Mouse (Mus musculus) heart, adult 2 months (tissue): ENCODE results near the gene Dad1. TPM values are rescaled to one million over a fixed set of nuclear protein-coding genes. Genes with fewer than 3 reads are reported as not detected.

Source experiments
- DNase-seq, 2 experiments: peaks; one replicate each; pipeline ENCODE4 v3.0.0; 2021
- H3K27ac ChIP-seq: fragments of 200-600 bp; 2 replicates; pipeline ENCODE4 v1.8.1; 2022
- H3K27me3 ChIP-seq: fragments of 200-500 bp; 2 replicates; pipeline ENCODE4 v1.6.1; 2012; ENCODE audit warnings: mild to moderate bottlenecking, low read length, inconsistent platforms, mixed read lengths; ENCODE audit not compliant: control insufficient read depth, insufficient read depth
- H3K36me3 ChIP-seq: fragments of 200-500 bp; 2 replicates; pipeline ENCODE4 v1.6.1; 2012; ENCODE audit warnings: low read length, inconsistent platforms; ENCODE audit not compliant: control insufficient read depth, insufficient read depth
- H3K4me1 ChIP-seq: fragments of 200-500 bp; 2 replicates; pipeline ENCODE4 v1.6.1; 2011; ENCODE audit warnings: low read length; ENCODE audit not compliant: control insufficient read depth, insufficient read depth
- H3K4me3 ChIP-seq: fragments of 200-600 bp; 2 replicates; pipeline ENCODE4 v1.8.1; 2022
- H3K79me2 ChIP-seq: fragments of 200-500 bp; replicated peaks from 2 replicates; pipeline ENCODE4 v1.6.1; 2012; ENCODE audit warnings: mild to moderate bottlenecking, inconsistent platforms, low read length, moderate library complexity, mixed read lengths; ENCODE audit not compliant: control insufficient read depth, insufficient read depth
- H3K9ac ChIP-seq: fragments of 200-500 bp; 2 replicates; pipeline ENCODE4 v1.6.1; 2012; ENCODE audit warnings: low read depth, mild to moderate bottlenecking, control low read depth, inconsistent platforms, low read length, mixed read lengths
- CTCF ChIP-seq: fragments of 200-600 bp; IDR thresholded peaks from 2 replicates; pipeline ENCODE4 v1.8.1; 2022; ENCODE audit warnings: antibody characterized with exemption, mild to moderate bottlenecking, moderate library complexity
- EP300 ChIP-seq: fragments of 200-500 bp; IDR thresholded peaks from 2 replicates; pipeline ENCODE4 v1.6.1; 2011; ENCODE audit warnings: low read depth, low read length, control low read depth; ENCODE audit not compliant: insufficient read depth
- POLR2A ChIP-seq: fragments of 200-500 bp; IDR thresholded peaks from 2 replicates; pipeline ENCODE4 v1.6.1; 2011; ENCODE audit warnings: mild to moderate bottlenecking, low read depth, low read length, control low read depth; ENCODE audit not compliant: insufficient read depth
- WGBS: fragments of 180-500 bp; shearing (Covaris S2); methylation state at CpG from one replicate; pipeline ENCODE4 v1.1.7; 2018; 5-methylcytosine and 5-hydroxymethylcytosine counted together
- intact Hi-C: fragments of 180-260 bp; cut with DNase I; formaldehyde crosslinking; loops from one replicate; pipeline ENCODE4 v1.15.1; 2025
- polyA plus RNA-seq: library from polyadenylated mRNA; depleted of rRNA; stranded (reverse); fragments of >200 nt; gene quantifications from 2 replicates; pipeline ENCODE4 v1.2.3, GENCODE M21; 2012
- total RNA-seq, 2 experiments: library from RNA; stranded (reverse); gene quantifications; 2 replicates each; pipeline ENCODE4 v1.2.3; 2021

Dad1 gene
- total and polyA plus RNA-seq, 3 experiments, result 99.0 to 393 (median 115) TPM

DNA sequence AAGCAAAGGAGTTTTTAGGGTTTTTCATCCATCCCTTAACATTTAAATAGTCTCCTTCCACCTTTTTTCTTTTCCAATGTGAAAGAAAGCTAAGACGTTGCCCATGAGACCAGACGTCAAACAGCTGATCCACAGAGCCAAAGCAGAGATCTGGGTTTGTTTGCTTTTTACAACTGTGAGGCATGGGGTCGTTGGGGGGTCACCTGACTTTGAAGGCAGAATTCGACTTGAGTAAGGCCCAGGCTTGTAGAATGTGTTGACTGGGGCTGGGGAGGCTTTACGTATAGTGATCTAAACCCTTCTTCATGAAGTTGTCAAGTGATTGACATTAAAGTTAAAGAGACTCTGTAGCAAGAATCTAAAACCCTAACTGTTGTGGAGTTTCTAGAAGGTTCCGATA is 48.0 kb downstream of the Dad1 start:
- TF ChIP-seq CTCF, result no peak
- TF ChIP-seq EP300, result no peak
- TF ChIP-seq POLR2A, result no peak
- Histone ChIP-seq H3K27me3 (no peaks in the 10 kb centered on the region), H3K27ac (no peak overlapping the region), H3K9ac (no peak overlapping the region), H3K4me1 (peaks cover 2% of the 10 kb centered on the region; the same call in 1 of the 2 replicates), H3K36me3 (no peaks in the 10 kb centered on the region; the same call in 1 of the 2 replicates), H3K4me3 (no peak overlapping the region), H3K79me2 (no peaks in the 10 kb centered on the region)
- 72% methylated on average over 6 of the region's 6 CpGs for WGBS
- no peak for DNase-seq
- intact Hi-C loops, result no loop called here

DNA sequence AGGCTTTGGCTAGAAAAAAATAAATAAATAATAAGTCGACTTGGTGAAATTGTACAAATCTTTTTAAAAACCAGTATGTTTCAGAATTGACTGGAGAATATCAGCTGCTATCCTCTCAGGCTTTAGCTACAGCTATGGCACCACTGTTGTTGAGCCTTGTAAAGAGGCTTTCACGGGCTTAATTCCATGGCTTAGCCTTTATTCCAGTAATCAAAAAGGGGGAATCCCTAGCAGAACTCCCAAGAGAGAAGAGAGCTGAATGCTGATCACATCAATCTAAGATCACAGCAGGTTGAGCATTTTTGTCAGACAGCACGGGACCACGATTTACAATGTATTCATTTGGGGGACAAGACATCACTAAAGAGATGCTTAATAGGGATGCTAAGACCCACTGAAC is 49.1 kb downstream of the Dad1 start:
- intact Hi-C loops, result no loop called here
- Histone ChIP-seq H3K27me3 (no peaks in the 10 kb centered on the region), H3K4me1 (peaks cover 2% of the 10 kb centered on the region; the same call in 1 of the 2 replicates), H3K27ac (no peak overlapping the region), H3K4me3 (no peak overlapping the region), H3K36me3 (no peaks in the 10 kb centered on the region; the same call in 1 of the 2 replicates), H3K9ac (no peak overlapping the region), H3K79me2 (no peaks in the 10 kb centered on the region)
- no peak for DNase-seq
- TF ChIP-seq POLR2A, result no peak
- 85% methylated on average over 4 of the region's 4 CpGs for WGBS

DNA sequence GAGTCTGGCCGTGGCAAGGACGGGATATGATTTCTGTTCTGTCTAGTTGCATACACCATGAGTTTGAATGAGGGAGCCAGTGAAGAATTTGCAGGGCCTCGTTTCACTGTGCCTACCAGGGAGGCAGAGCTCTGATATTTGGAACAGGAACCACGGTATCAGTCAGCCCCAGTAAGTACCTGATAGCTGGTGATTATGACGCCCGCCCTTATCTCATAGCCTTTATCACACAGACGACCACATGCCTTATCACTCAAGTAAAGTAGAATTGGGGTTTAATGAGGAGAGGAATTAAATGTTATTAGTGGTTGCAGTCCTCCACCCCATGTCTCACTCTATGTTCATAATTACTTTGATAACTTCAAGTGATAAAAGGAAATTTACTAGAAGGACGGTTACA is 49.6 kb downstream of the Dad1 start:
- H3K4me3 ChIP-seq, result no peak overlapping the region
- no peak overlapping the region for H3K9ac ChIP-seq
- intact Hi-C loops, result no loop called here
- 59% methylated on average over 8 of the region's 8 CpGs for WGBS
- H3K36me3 ChIP-seq, result no peaks in the 10 kb centered on the region; the same call in 1 of the 2 replicates
- no peak for DNase-seq
- H3K27me3 ChIP-seq, result no peaks in the 10 kb centered on the region
- H3K4me1 ChIP-seq, result peaks cover 2% of the 10 kb centered on the region; the same call in 1 of the 2 replicates
- H3K79me2 ChIP-seq, result no peaks in the 10 kb centered on the region
- TF ChIP-seq EP300 (no peak), CTCF (no peak), POLR2A (no peak)
- H3K27ac ChIP-seq, result no peak overlapping the region

DNA sequence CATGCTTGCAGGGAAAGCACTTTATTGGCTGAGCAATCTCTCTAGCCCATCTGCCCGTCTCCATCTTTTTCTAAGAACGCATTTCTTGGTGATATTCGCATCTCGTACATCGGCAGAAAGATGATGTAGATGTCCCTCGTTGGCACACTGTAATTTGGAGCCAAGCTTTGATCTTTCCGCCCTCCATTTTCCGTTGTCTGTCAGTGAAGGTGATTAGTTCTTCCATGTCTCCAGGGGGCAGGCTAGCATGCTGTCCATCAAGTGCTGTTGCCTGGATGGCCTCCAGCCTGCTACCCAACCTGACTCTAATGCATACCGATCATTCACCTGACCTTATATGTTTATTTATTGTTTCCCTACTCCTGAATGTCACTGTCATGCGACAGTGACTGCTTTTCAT is 50.1 kb downstream of the Dad1 start:
- no peaks in the 10 kb centered on the region for H3K79me2 ChIP-seq
- intact Hi-C loops, result no loop called here
- 89% methylated on average over 10 of the region's 10 CpGs for WGBS
- peaks cover 2% of the 10 kb centered on the region; the same call in 1 of the 2 replicates for H3K4me1 ChIP-seq
- H3K4me3 ChIP-seq, result no peak overlapping the region
- H3K9ac ChIP-seq, result no peak overlapping the region
- DNase-seq, result no peak
- no peak for TF ChIP-seq EP300
- TF ChIP-seq CTCF, result no peak
- H3K27ac ChIP-seq, result no peak overlapping the region
- no peaks in the 10 kb centered on the region; the same call in 1 of the 2 replicates for H3K36me3 ChIP-seq
- H3K27me3 ChIP-seq, result no peaks in the 10 kb centered on the region

DNA sequence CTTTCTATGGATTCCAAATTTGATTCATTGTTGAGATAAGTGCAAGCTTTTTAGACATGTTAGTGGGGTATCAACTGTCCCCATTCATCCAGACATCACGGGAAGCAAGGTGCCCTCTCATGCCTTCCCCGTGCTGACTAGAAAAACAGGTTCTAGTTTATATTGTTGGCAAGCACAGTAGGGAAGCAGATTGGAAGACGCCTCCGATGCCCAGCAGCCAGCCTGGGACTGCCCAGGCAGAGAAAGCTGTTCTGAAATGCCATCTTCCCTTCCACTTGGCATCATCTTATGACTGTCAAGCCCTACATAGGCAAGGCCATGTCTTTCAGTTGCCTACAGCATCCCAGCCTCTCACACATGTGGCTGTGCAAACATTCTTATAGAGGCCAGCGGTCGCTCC is 50.7 kb downstream of the Dad1 start:
- WGBS, result 96% methylated on average over 6 of the region's 6 CpGs
- DNase-seq, result no peak
- Histone ChIP-seq H3K27ac (no peak overlapping the region), H3K4me1 (peaks cover 2% of the 10 kb centered on the region; the same call in 1 of the 2 replicates), H3K36me3 (no peaks in the 10 kb centered on the region; the same call in 1 of the 2 replicates), H3K4me3 (no peak overlapping the region), H3K9ac (no peak overlapping the region), H3K27me3 (no peaks in the 10 kb centered on the region), H3K79me2 (no peaks in the 10 kb centered on the region)
- intact Hi-C loops, result no loop called here
- TF ChIP-seq POLR2A, result no peak
- TF ChIP-seq EP300, result no peak
- TF ChIP-seq CTCF, result no peak

DNA sequence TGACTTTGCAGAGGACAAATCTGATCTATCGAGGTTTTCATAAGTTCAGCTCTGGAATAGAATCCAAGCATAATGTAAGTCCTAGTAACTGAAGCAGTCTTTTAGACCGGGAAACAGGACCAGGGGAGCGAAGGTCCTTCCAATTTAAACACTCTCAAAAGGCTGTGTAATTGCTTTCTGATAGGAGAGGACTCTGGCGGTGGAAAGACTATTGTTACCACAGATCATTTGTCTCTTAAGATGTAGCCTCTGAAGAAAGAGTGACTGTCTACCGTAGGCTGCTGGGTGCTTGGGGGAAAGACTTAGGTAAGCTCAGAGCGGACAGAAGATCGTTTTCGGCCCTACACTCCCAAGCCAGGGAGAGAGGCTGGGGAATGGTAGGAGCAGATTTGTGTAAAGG is 53.5 kb downstream of the Dad1 start:
- peaks cover 2% of the 10 kb centered on the region; the same call in 1 of the 2 replicates for H3K4me1 ChIP-seq
- no peak overlapping the region for H3K27ac ChIP-seq
- WGBS, result 74% methylated on average over 8 of the region's 8 CpGs
- DNase-seq, result no peak
- H3K27me3 ChIP-seq, result no peaks in the 10 kb centered on the region
- H3K9ac ChIP-seq, result no peak overlapping the region
- no peak for TF ChIP-seq CTCF
- TF ChIP-seq EP300, result no peak
- TF ChIP-seq POLR2A, result no peak
- H3K4me3 ChIP-seq, result no peak overlapping the region
- intact Hi-C loops, result no loop called here
- H3K36me3 ChIP-seq, result no peaks in the 10 kb centered on the region
- H3K79me2 ChIP-seq, result no peaks in the 10 kb centered on the region

DNA sequence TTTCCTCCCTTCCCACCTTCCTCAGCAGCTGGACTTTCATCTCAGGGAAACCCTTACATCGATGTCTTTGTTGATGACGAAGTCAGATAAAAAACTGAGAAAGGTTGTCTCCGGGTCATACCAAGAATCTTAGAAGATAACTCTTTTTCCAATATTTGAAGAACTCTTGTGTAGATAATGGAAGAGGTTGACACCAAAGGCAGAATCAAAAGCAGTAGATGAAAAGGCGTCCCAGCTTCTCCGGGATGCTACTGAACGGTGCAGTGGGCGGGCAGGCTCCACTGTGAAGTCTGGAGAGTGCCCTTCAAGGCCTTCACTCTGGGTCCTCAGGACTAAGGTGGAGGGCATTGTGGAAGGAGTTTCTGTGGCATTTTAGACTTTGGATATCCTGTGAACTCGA is 54.2 kb downstream of the Dad1 start:
- 86% methylated on average over 8 of the region's 8 CpGs for WGBS
- no peak overlapping the region for H3K27ac ChIP-seq
- no peak overlapping the region for H3K4me3 ChIP-seq
- H3K79me2 ChIP-seq, result no peaks in the 10 kb centered on the region
- DNase-seq, result no peak
- intact Hi-C loops, result no loop called here
- TF ChIP-seq POLR2A, result no peak
- TF ChIP-seq CTCF, result no peak
- TF ChIP-seq EP300, result no peak
- H3K27me3 ChIP-seq, result no peaks in the 10 kb centered on the region
- no peaks in the 10 kb centered on the region for H3K36me3 ChIP-seq
- peaks cover 2% of the 10 kb centered on the region; the same call in 1 of the 2 replicates for H3K4me1 ChIP-seq
- no peak overlapping the region for H3K9ac ChIP-seq
